Mouse (Mus musculus): Measurements from ENCODE around the gene Csnk1g2. TPM values are rescaled to one million over a fixed set of nuclear protein-coding genes. Genes with fewer than 3 reads are reported as not detected.

Csnk1g2 gene
- total and polyA plus RNA-seq, 2 experiments from 2014 or later, result 94.1 to 127 TPM

- Histone ChIP-seq H3K4me1 (ENCODE audit: insufficient read depth) (peaks cover 9% of the 10 kb centered on the region), H3K4me2 (ENCODE audit: low read depth) (no peak overlapping the region), H3K4me3 (ENCODE audit: low read depth, low read length) (no peak overlapping the region), H3K27ac (ENCODE audit: low read depth, low read length) (0 out of 2 replicates have a peak overlapping the region, but pooled peaks have one; percentile 15), H3K27me3 (ENCODE audit: insufficient read depth, low read length) (no peaks in the 10 kb centered on the region), H3K9ac (no peak overlapping the region), H3K9me3 (ENCODE audit: low read length) (no peaks in the 10 kb centered on the region), H3K36me3 (ENCODE audit: insufficient read depth) (peaks cover under 1% of the 10 kb centered on the region; the same call in 1 of the 2 replicates)
- WGBS, result 93% methylated on average over 6 of the region's 6 CpGs
- TF ChIP-seq CTCF (IDR thresholded peaks at IDR 0.05; ENCODE audit: low read depth), result no peak
- ATAC-seq (no peak), DNase-seq (no peak)
Measured at GRCm38 (mm10) chr10:80653156-80653720, 30.6 kb downstream of the Csnk1g2 start.

- Histone ChIP-seq H3K27ac (ENCODE audit: low read depth, low read length) (no peak overlapping the region), H3K9me3 (ENCODE audit: low read length) (no peaks in the 10 kb centered on the region), H3K4me1 (ENCODE audit: insufficient read depth) (peaks cover 9% of the 10 kb centered on the region), H3K36me3 (ENCODE audit: insufficient read depth) (no peaks in the 10 kb centered on the region), H3K9ac (no peak overlapping the region), H3K4me3 (ENCODE audit: low read depth, low read length) (no peak overlapping the region), H3K27me3 (ENCODE audit: insufficient read depth, low read length) (no peaks in the 10 kb centered on the region), H3K4me2 (ENCODE audit: low read depth) (peak overlapping the region; percentile 88; the same call in 1 of the 2 replicates)
- WGBS, result 83% methylated on average over 6 of the region's 6 CpGs
- TF ChIP-seq CTCF (IDR thresholded peaks at IDR 0.05; ENCODE audit: low read depth), result no peak
- ATAC-seq (no peak), DNase-seq (no peak)
Measured at GRCm38 (mm10) chr10:80654866-80655265, 32.2 kb downstream of the Csnk1g2 start.

- H3K4me1 ChIP-seq (ENCODE audit: insufficient read depth), result peaks cover 9% of the 10 kb centered on the region
- peak overlapping the region; percentile 94 for H3K27ac ChIP-seq (ENCODE audit: low read depth, low read length)
- 4% methylated on average over 12 of the region's 12 CpGs for WGBS
- TF ChIP-seq CTCF (IDR thresholded peaks at IDR 0.05; ENCODE audit: low read depth), result no peak
- H3K36me3 ChIP-seq (ENCODE audit: insufficient read depth), result no peaks in the 10 kb centered on the region
- H3K4me2 ChIP-seq (ENCODE audit: low read depth), result peak overlapping the region; percentile 88
- no peaks in the 10 kb centered on the region for H3K27me3 ChIP-seq (ENCODE audit: insufficient read depth, low read length)
- H3K9ac ChIP-seq, result peak overlapping the region; percentile 88
- peak overlapping the region; percentile 80 for H3K4me3 ChIP-seq (ENCODE audit: low read depth, low read length)
- no peak for DNase-seq
- no peak for ATAC-seq
- H3K9me3 ChIP-seq (ENCODE audit: low read length), result no peaks in the 10 kb centered on the region
Measured at GRCm38 (mm10) chr10:80655406-80656129, 32.9 kb downstream of the Csnk1g2 start.

- peak; percentile 91 for ATAC-seq
- peak overlapping the region; percentile 88 for H3K9ac ChIP-seq
Measured at GRCm38 (mm10) chr10:80656130-80656862, 33.7 kb downstream of the Csnk1g2 start.

GRCm38 (mm10) chr10:80656863-80657623 lies 34.4 kb downstream of the Csnk1g2 start, which contains the start of gene Btbd2:
TSS of gene Btbd2 (minus strand) at chr10:80657071.
- WGBS, result 20% methylated on average over 15 of the region's 15 CpGs
- Histone ChIP-seq H3K36me3 (ENCODE audit: insufficient read depth) (no peaks in the 10 kb centered on the region), H3K4me1 (ENCODE audit: insufficient read depth) (peaks cover 9% of the 10 kb centered on the region), H3K27me3 (ENCODE audit: insufficient read depth, low read length) (no peaks in the 10 kb centered on the region), H3K9me3 (ENCODE audit: low read length) (no peaks in the 10 kb centered on the region), H3K9ac (peak within 1 kb of the TSS; percentile 88), H3K27ac (ENCODE audit: low read depth, low read length) (peak within 1 kb of the TSS; percentile 94), H3K4me2 (ENCODE audit: low read depth) (peak within 1 kb of the TSS; percentile 88), H3K4me3 (ENCODE audit: low read depth, low read length) (peak within 1 kb of the TSS; percentile 80)
- peak; percentile 46 for ATAC-seq
- no peak for TF ChIP-seq CTCF (IDR thresholded peaks at IDR 0.05; ENCODE audit: low read depth)
- DNase-seq, result no peak

More at GRCm38 (mm10) chr10:80656130-80656862, 33.7 kb downstream of the Csnk1g2 start:
- Histone ChIP-seq H3K4me3 (ENCODE audit: low read depth, low read length) (peak overlapping the region; percentile 80), H3K4me2 (ENCODE audit: low read depth) (peak overlapping the region; percentile 88), H3K27me3 (ENCODE audit: insufficient read depth, low read length) (no peaks in the 10 kb centered on the region), H3K9me3 (ENCODE audit: low read length) (no peaks in the 10 kb centered on the region), H3K27ac (ENCODE audit: low read depth, low read length) (peak overlapping the region; percentile 94), H3K36me3 (ENCODE audit: insufficient read depth) (no peaks in the 10 kb centered on the region), H3K4me1 (ENCODE audit: insufficient read depth) (peaks cover 9% of the 10 kb centered on the region)
- WGBS, result 1% methylated on average over 62 of the region's 72 CpGs
- peak; percentile 98 for DNase-seq
- no peak for TF ChIP-seq CTCF (IDR thresholded peaks at IDR 0.05; ENCODE audit: low read depth)

- Histone ChIP-seq H3K4me3 (ENCODE audit: low read depth, low read length) (no peak overlapping the region), H3K9ac (no peak overlapping the region), H3K36me3 (ENCODE audit: insufficient read depth) (no peaks in the 10 kb centered on the region), H3K4me2 (ENCODE audit: low read depth) (no peak overlapping the region), H3K9me3 (ENCODE audit: low read length) (no peaks in the 10 kb centered on the region), H3K4me1 (ENCODE audit: insufficient read depth) (peaks cover 9% of the 10 kb centered on the region), H3K27me3 (ENCODE audit: insufficient read depth, low read length) (no peaks in the 10 kb centered on the region), H3K27ac (ENCODE audit: low read depth, low read length) (peak overlapping the region; percentile 67; the same call in 1 of the 2 replicates)
- WGBS, result 85% methylated on average over 14 of the region's 14 CpGs
- ATAC-seq (no peak), DNase-seq (no peak)
- no peak for TF ChIP-seq CTCF (IDR thresholded peaks at IDR 0.05; ENCODE audit: low read depth)
Measured at GRCm38 (mm10) chr10:80658194-80658840, 35.7 kb downstream of the Csnk1g2 start.
